Mouse (Mus musculus): ENCODE data around the gene Il10ra. TPM values are rescaled to one million over a fixed set of nuclear protein-coding genes. Genes with fewer than 3 reads are reported as not detected.

Gene Il10ra
- total RNA-seq, 4 experiments from 2014 or later = 0.15 to 0.36 (median 0.28) TPM

- DNase-seq (ENCODE audit: low spot score in 2 of 2) = peak in 1 of 2 experiments; percentile 29
Measured at GRCm38 (mm10) chr9:45261466-45261865, 7.5 kb downstream of the Il10ra start.

GRCm38 (mm10) chr9:45259065-45259464 is 9.9 kb downstream of the Il10ra start:
- no peak for DNase-seq (ENCODE audit: low spot score in 2 of 2)

- DNase-seq (ENCODE audit: low spot score in 2 of 2) = no peak
Measured at GRCm38 (mm10) chr9:45255967-45256366, 13.0 kb downstream of the Il10ra start.

GRCm38 (mm10) chr9:45255431-45255830 is 13.5 kb downstream of the Il10ra start:
- DNase-seq (ENCODE audit: low spot score in 2 of 2) = no peak

- DNase-seq (ENCODE audit: low spot score in 2 of 2) = no peak
Measured at GRCm38 (mm10) chr9:45254605-45255004, 14.3 kb downstream of the Il10ra start.

- DNase-seq (ENCODE audit: low spot score in 2 of 2) = no peak
Measured at GRCm38 (mm10) chr9:45254021-45254420, 14.9 kb downstream of the Il10ra start.

- DNase-seq (ENCODE audit: low spot score in 2 of 2) = no peak
Measured at GRCm38 (mm10) chr9:45252395-45252794, 16.6 kb downstream of the Il10ra start.

- DNase-seq (ENCODE audit: low spot score in 2 of 2) = no peak
Measured at GRCm38 (mm10) chr9:45251990-45252389, 17.0 kb downstream of the Il10ra start.

GRCm38 (mm10) chr9:45251281-45251680 is 17.7 kb downstream of the Il10ra start:
- no peak for DNase-seq (ENCODE audit: low spot score in 2 of 2)

GRCm38 (mm10) chr9:45250306-45250705 is 18.6 kb downstream of the Il10ra start:
- DNase-seq (ENCODE audit: low spot score in 2 of 2) = no peak

- no peak for DNase-seq (ENCODE audit: low spot score in 2 of 2)
Measured at GRCm38 (mm10) chr9:45247536-45247935, 21.4 kb downstream of the Il10ra start.

GRCm38 (mm10) chr9:45246060-45246459 is 22.9 kb downstream of the Il10ra start:
- DNase-seq (ENCODE audit: low spot score in 2 of 2) = no peak

- no peak for DNase-seq (ENCODE audit: low spot score in 2 of 2)
Measured at GRCm38 (mm10) chr9:45245432-45245831, 23.5 kb downstream of the Il10ra start.

- no peak for DNase-seq (ENCODE audit: low spot score in 2 of 2)
Measured at GRCm38 (mm10) chr9:45241397-45241796, 27.6 kb downstream of the Il10ra start.

- DNase-seq (ENCODE audit: low spot score in 2 of 2) = no peak
Measured at GRCm38 (mm10) chr9:45236744-45237143, 32.2 kb downstream of the Il10ra start.

- no peak for DNase-seq (ENCODE audit: low spot score in 2 of 2)
Measured at GRCm38 (mm10) chr9:45235668-45236227, 33.2 kb downstream of the Il10ra start.

- no peak for DNase-seq (ENCODE audit: low spot score in 2 of 2)
Measured at GRCm38 (mm10) chr9:45229359-45229758, 39.6 kb downstream of the Il10ra start.

GRCm38 (mm10) chr9:45221567-45221966 is 47.4 kb downstream of the Il10ra start:
- peak; percentile 73 to 78 for DNase-seq (ENCODE audit: low spot score in 2 of 2)

GRCm38 (mm10) chr9:45219644-45220043 is 49.3 kb downstream of the Il10ra start:
- DNase-seq (ENCODE audit: low spot score in 2 of 2) = no peak

- no peak for DNase-seq (ENCODE audit: low spot score in 2 of 2)
Measured at GRCm38 (mm10) chr9:45215526-45216179, 53.3 kb downstream of the Il10ra start.

- no peak for DNase-seq (ENCODE audit: low spot score in 2 of 2)
Measured at GRCm38 (mm10) chr9:45212001-45212400, 56.9 kb downstream of the Il10ra start.

GRCm38 (mm10) chr9:45207015-45207743 is 61.8 kb downstream of the Il10ra start:
- no peak for DNase-seq (ENCODE audit: low spot score in 2 of 2)

- no peak for DNase-seq (ENCODE audit: low spot score in 2 of 2)
Measured at GRCm38 (mm10) chr9:45206121-45206520, 62.8 kb downstream of the Il10ra start.
